Mouse (Mus musculus) forebrain, embryonic 14.5 days (tissue): ENCODE measurements around the gene Bcl9l. TPM values are rescaled to one million over a fixed set of nuclear protein-coding genes. Genes with fewer than 3 reads are reported as not detected.

ENCODE experiments used
- ATAC-seq: fragments of 200-750 bp; cut with Nextera tagmentation; 2 replicates; pipeline ENCODE4 v1.8.0; 2017; ENCODE audit warnings: mild to moderate bottlenecking, moderate library complexity
- DNase-seq: peaks from one replicate; pipeline ENCODE4 v3.0.0-alpha.2; 2015; ENCODE audit warnings: low spot score
- H3K27ac ChIP-seq: fragments of 300-500 bp; sonication (generic); 2 replicates; pipeline ENCODE4 v1.5.1; 2014; ENCODE audit warnings: low read depth, mild to moderate bottlenecking, control low read depth, low read length, moderate library complexity
- H3K27me3 ChIP-seq: fragments of 300-500 bp; sonication (generic); replicated peaks from 2 replicates; pipeline ENCODE4 v1.6.1; 2014; ENCODE audit warnings: low read length, control low read depth, mixed read lengths; ENCODE audit not compliant: control insufficient read depth, insufficient read depth
- H3K36me3 ChIP-seq: fragments of 300-500 bp; sonication (generic); 2 replicates; pipeline ENCODE4 v1.6.1; 2014; ENCODE audit warnings: low read length, control low read depth; ENCODE audit not compliant: control insufficient read depth, insufficient read depth
- H3K4me1 ChIP-seq: fragments of 300-500 bp; sonication (generic); 2 replicates; pipeline ENCODE4 v1.6.1; 2014; ENCODE audit warnings: antibody characterized with exemption, low read length, control low read depth; ENCODE audit not compliant: control insufficient read depth, insufficient read depth
- H3K4me2 ChIP-seq: fragments of 300-500 bp; sonication (generic); 2 replicates; pipeline ENCODE4 v1.6.1; 2014; ENCODE audit warnings: mild to moderate bottlenecking, control low read depth, low read length
- H3K4me3 ChIP-seq: fragments of 300-500 bp; sonication (generic); 2 replicates; pipeline ENCODE4 v1.5.1; 2014; ENCODE audit warnings: low read depth, low read length, control low read depth
- H3K9ac ChIP-seq: fragments of 300-500 bp; sonication (generic); 2 replicates; pipeline ENCODE4 v1.6.1; 2014; ENCODE audit warnings: mild to moderate bottlenecking, low read length, control low read depth, moderate library complexity
- H3K9me3 ChIP-seq: fragments of 300-500 bp; sonication (generic); replicated peaks from 2 replicates; pipeline ENCODE4 v1.6.1; 2016; ENCODE audit warnings: low read length, control low read depth, mixed read lengths; ENCODE audit not compliant: control insufficient read depth
- WGBS: fragments of 180-500 bp; shearing (Covaris S2); extraction: QIAGEN DNeasy Blood & Tissue Kit; methylation state at CpG from one replicate; pipeline ENCODE4 v1.1.7; 2014; 5-methylcytosine and 5-hydroxymethylcytosine counted together
- polyA plus RNA-seq: library from polyadenylated mRNA; unstranded; fragments of >200 nt; fragmentation: Nextera tagmentation; extraction: Ambion mirVana; gene quantifications from 2 replicates; pipeline ENCODE4 v1.2.1, GENCODE M21; 2014

Gene Bcl9l
- polyA plus RNA-seq, 1 experiment from 2014 or later, result 9.9 TPM

- no peak for ATAC-seq
- no peak for DNase-seq
- WGBS, result 91% methylated on average over 11 of the region's 11 CpGs
- no peak overlapping the region for H3K4me2 ChIP-seq
- H3K4me1 ChIP-seq, result peaks cover 14% of the 10 kb centered on the region
- H3K9ac ChIP-seq, result no peak overlapping the region
- H3K36me3 ChIP-seq, result peaks cover 13% of the 10 kb centered on the region
- no peak overlapping the region for H3K27ac ChIP-seq
- no peaks in the 10 kb centered on the region for H3K27me3 ChIP-seq
- no peaks in the 10 kb centered on the region for H3K9me3 ChIP-seq
- no peak overlapping the region for H3K4me3 ChIP-seq
These were observed 30.5 kb downstream of the Bcl9l start for GRCm38 (mm10) chr9:44513121-44513520.

GRCm38 (mm10) chr9:44513610-44514009 lies 31.0 kb downstream of the Bcl9l start:
- ATAC-seq (no peak), DNase-seq (no peak)
- Histone ChIP-seq H3K4me1 (peaks cover 14% of the 10 kb centered on the region), H3K4me2 (no peak overlapping the region), H3K4me3 (no peak overlapping the region), H3K9ac (no peak overlapping the region), H3K9me3 (no peaks in the 10 kb centered on the region), H3K27me3 (no peaks in the 10 kb centered on the region), H3K27ac (no peak overlapping the region), H3K36me3 (peaks cover 8% of the 10 kb centered on the region)
- 79% methylated on average over 20 of the region's 20 CpGs for WGBS

- Histone ChIP-seq H3K4me2 (no peak overlapping the region), H3K9ac (no peak overlapping the region), H3K4me1 (peaks cover 14% of the 10 kb centered on the region), H3K27me3 (no peaks in the 10 kb centered on the region), H3K9me3 (no peaks in the 10 kb centered on the region), H3K27ac (no peak overlapping the region), H3K4me3 (no peak overlapping the region), H3K36me3 (peaks cover 3% of the 10 kb centered on the region; the same call in 1 of the 2 replicates)
- DNase-seq (no peak), ATAC-seq (no peak)
- WGBS, result 93% methylated on average over 5 of the region's 5 CpGs
These were observed 31.5 kb downstream of the Bcl9l start for GRCm38 (mm10) chr9:44514147-44514546.

GRCm38 (mm10) chr9:44515131-44515751 lies 32.6 kb downstream of the Bcl9l start:
- ATAC-seq (no peak), DNase-seq (no peak)
- Histone ChIP-seq H3K9me3 (no peaks in the 10 kb centered on the region), H3K36me3 (no peaks in the 10 kb centered on the region), H3K4me2 (no peak overlapping the region), H3K9ac (no peak overlapping the region), H3K27me3 (no peaks in the 10 kb centered on the region), H3K4me1 (peaks cover 5% of the 10 kb centered on the region), H3K4me3 (no peak overlapping the region), H3K27ac (no peak overlapping the region)
- WGBS, result 75% methylated on average over 12 of the region's 12 CpGs

- H3K9ac ChIP-seq, result no peak overlapping the region
- H3K4me3 ChIP-seq, result no peak overlapping the region
- H3K36me3 ChIP-seq, result no peaks in the 10 kb centered on the region
- no peaks in the 10 kb centered on the region for H3K27me3 ChIP-seq
- H3K9me3 ChIP-seq, result no peaks in the 10 kb centered on the region
- DNase-seq (no peak), ATAC-seq (no peak)
- no peaks in the 10 kb centered on the region for H3K4me1 ChIP-seq
- no peak overlapping the region for H3K27ac ChIP-seq
- H3K4me2 ChIP-seq, result no peak overlapping the region
- 86% methylated on average over 5 of the region's 5 CpGs for WGBS
These were observed 33.3 kb downstream of the Bcl9l start for GRCm38 (mm10) chr9:44515891-44516290.

- no peak overlapping the region for H3K9ac ChIP-seq
- ATAC-seq (no peak), DNase-seq (no peak)
- H3K4me3 ChIP-seq, result no peak overlapping the region
- no peaks in the 10 kb centered on the region for H3K9me3 ChIP-seq
- H3K27me3 ChIP-seq, result no peaks in the 10 kb centered on the region
- WGBS, result 81% methylated on average over 4 of the region's 4 CpGs
- H3K4me1 ChIP-seq, result no peaks in the 10 kb centered on the region
- no peak overlapping the region for H3K27ac ChIP-seq
- no peaks in the 10 kb centered on the region for H3K36me3 ChIP-seq
- H3K4me2 ChIP-seq, result no peak overlapping the region
These were observed 34.7 kb downstream of the Bcl9l start for GRCm38 (mm10) chr9:44517368-44517767.

- DNase-seq, result peak; percentile 79
- H3K27me3 ChIP-seq, result no peaks in the 10 kb centered on the region
- no peaks in the 10 kb centered on the region for H3K4me1 ChIP-seq
- WGBS, result 64% methylated on average over 7 of the region's 7 CpGs
- no peaks in the 10 kb centered on the region for H3K36me3 ChIP-seq
- no peak overlapping the region for H3K9ac ChIP-seq
- no peak overlapping the region for H3K27ac ChIP-seq
- no peak; the same call in 1 of the 2 replicates for ATAC-seq
- H3K9me3 ChIP-seq, result no peaks in the 10 kb centered on the region
- H3K4me3 ChIP-seq, result no peak overlapping the region
- no peak overlapping the region for H3K4me2 ChIP-seq
These were observed 35.4 kb downstream of the Bcl9l start for GRCm38 (mm10) chr9:44518068-44518467.

GRCm38 (mm10) chr9:44521927-44522326 lies 39.3 kb downstream of the Bcl9l start:
- H3K9ac ChIP-seq, result no peak overlapping the region
- no peak overlapping the region for H3K4me3 ChIP-seq
- H3K27me3 ChIP-seq, result no peaks in the 10 kb centered on the region
- H3K4me1 ChIP-seq, result no peaks in the 10 kb centered on the region
- no peak overlapping the region for H3K4me2 ChIP-seq
- H3K36me3 ChIP-seq, result no peaks in the 10 kb centered on the region
- H3K9me3 ChIP-seq, result no peaks in the 10 kb centered on the region
- 85% methylated on average over 10 of the region's 10 CpGs for WGBS
- ATAC-seq, result no peak
- no peak for DNase-seq
- no peak overlapping the region for H3K27ac ChIP-seq

GRCm38 (mm10) chr9:44523686-44524085 lies 41.1 kb downstream of the Bcl9l start:
- no peaks in the 10 kb centered on the region for H3K27me3 ChIP-seq
- H3K9ac ChIP-seq, result no peak overlapping the region
- no peak for ATAC-seq
- no peaks in the 10 kb centered on the region for H3K4me1 ChIP-seq
- H3K4me2 ChIP-seq, result no peak overlapping the region
- H3K4me3 ChIP-seq, result no peak overlapping the region
- H3K27ac ChIP-seq, result no peak overlapping the region
- no peak for DNase-seq
- no peaks in the 10 kb centered on the region for H3K9me3 ChIP-seq
- H3K36me3 ChIP-seq, result no peaks in the 10 kb centered on the region
- 85% methylated on average over 5 of the region's 5 CpGs for WGBS
